Mouse (Mus musculus): ENCODE results near the gene Josd1. TPM values are rescaled to one million over a fixed set of nuclear protein-coding genes. Genes with fewer than 3 reads are reported as not detected.
"Not testable (repeated sequence)": the region's sequence is repeated elsewhere in the genome, so short reads cannot be mapped to it uniquely, and the experiment has no call there.

Josd1 gene
- total and polyA plus RNA-seq, 3 experiments: 30.1 to 48.3 (median 34.9) TPM

DNA sequence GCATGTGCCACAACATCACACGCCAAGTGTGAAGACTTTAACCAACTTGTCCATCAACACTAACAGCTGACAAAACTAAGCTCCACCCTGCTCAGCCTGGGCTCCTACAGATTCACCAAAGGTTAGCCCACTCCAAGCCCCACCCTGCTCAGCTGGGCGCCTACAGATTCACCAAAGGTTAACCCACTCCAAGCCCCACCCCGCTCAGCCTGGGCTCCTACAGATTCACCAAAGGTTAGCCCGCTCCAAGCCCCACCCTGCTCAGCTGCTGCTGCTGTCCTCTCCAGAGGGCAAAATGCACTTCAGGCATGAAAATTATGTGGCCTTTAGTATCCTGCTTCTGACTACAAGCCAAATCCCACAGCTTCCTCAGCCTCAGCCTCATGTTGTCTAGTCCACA is 5.7 kb downstream of the Josd1 start:
- H3K79me2 ChIP-seq (replicated peaks; ENCODE audit: control insufficient read depth, extremely low read depth, insufficient read depth, poor library complexity, severe bottlenecking): peaks cover 72% of the 10 kb centered on the region
- H3K4me1 ChIP-seq (ENCODE audit: control insufficient read depth in 1 of 2, insufficient read depth in 2 of 2): peaks cover 10 to 58% of the 10 kb centered on the region in 2 experiments
- no peaks in the 10 kb centered on the region for H3K27me3 ChIP-seq (replicated peaks)
- no peak overlapping the region for H3K4me3 ChIP-seq (replicated peaks in 1 of 3; ENCODE audit: low read depth in 2 of 3, low read length in 2 of 3, poor library complexity in 1 of 3)
- no peak for DNase-seq (ENCODE audit: extremely low read depth)
- dilution Hi-C loops (cut with MboI; ENCODE audit: extremely low pct_ligation_motif_present, extremely low pct_unique_long_range_greater_than_20kb, low sequenced_read_pairs): no loop called here
- in situ Hi-C loops (cut with MboI; ENCODE audit: low pct_ligation_motif_present, low pct_unique_long_range_greater_than_20kb, low sequenced_read_pairs): no loop called here
- no peak overlapping the region for H3K4me2 ChIP-seq (ENCODE audit: insufficient read depth, low read depth, poor library complexity, severe bottlenecking)
- H3K36me3 ChIP-seq (replicated peaks in 1 of 2; ENCODE audit: control insufficient read depth in 1 of 2, insufficient read depth in 1 of 2, low read length in 1 of 2): peaks cover 7 to 50% of the 10 kb centered on the region in 2 experiments
- H3K27ac ChIP-seq (ENCODE audit: insufficient read depth, low read depth): no peak overlapping the region
- TF ChIP-seq ELF1 (IDR thresholded peaks at IDR 0.05; ENCODE audit: low read depth, low read length): no peak
- no peaks in the 10 kb centered on the region for H3K9me3 ChIP-seq (replicated peaks; ENCODE audit: low read length)
- H3K9ac ChIP-seq (ENCODE audit: insufficient read depth, low read depth): no peak overlapping the region

DNA sequence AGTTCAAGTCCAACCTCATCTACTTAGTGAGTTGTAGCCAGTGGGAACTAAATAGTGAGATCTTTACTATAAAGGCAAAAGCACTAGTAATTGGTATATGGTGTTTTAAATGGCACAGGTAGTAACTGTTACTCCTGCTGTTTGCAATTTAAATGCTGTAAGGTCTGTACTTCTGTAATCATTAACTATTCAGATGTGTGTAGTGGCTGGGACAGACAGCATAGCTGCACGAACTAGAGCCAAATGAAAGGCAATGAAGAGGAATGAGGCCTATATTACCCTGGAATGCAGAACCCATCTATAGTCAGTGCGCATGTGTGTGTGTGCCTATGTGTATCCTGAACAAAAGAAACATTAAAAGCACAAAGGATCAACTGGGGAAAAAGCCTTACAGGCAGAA is 9.8 kb downstream of the Josd1 start:
- Histone ChIP-seq H3K79me2 (replicated peaks; ENCODE audit: control insufficient read depth, extremely low read depth, insufficient read depth, poor library complexity, severe bottlenecking) (peaks cover 35% of the 10 kb centered on the region), H3K9me3 (replicated peaks; ENCODE audit: low read length) (no peaks in the 10 kb centered on the region), H3K4me3 (replicated peaks in 1 of 3; ENCODE audit: low read depth in 2 of 3, low read length in 2 of 3, poor library complexity in 1 of 3) (no peak overlapping the region), H3K9ac (ENCODE audit: insufficient read depth, low read depth) (no peak overlapping the region), H3K27ac (ENCODE audit: insufficient read depth, low read depth) (no peak overlapping the region), H3K36me3 (replicated peaks in 1 of 2; ENCODE audit: control insufficient read depth in 1 of 2, insufficient read depth in 1 of 2, low read length in 1 of 2) (peaks cover 39 to 80% of the 10 kb centered on the region in 2 experiments), H3K4me2 (ENCODE audit: insufficient read depth, low read depth, poor library complexity, severe bottlenecking) (no peak overlapping the region), H3K27me3 (replicated peaks) (no peaks in the 10 kb centered on the region), H3K4me1 (ENCODE audit: control insufficient read depth in 1 of 2, insufficient read depth in 2 of 2) (peaks cover 3 to 29% of the 10 kb centered on the region in 2 experiments; a peak in 2 of 4 replicates)
- in situ Hi-C loops (cut with MboI; ENCODE audit: low pct_ligation_motif_present, low pct_unique_long_range_greater_than_20kb, low sequenced_read_pairs): no loop called here
- TF ChIP-seq USF1 (IDR thresholded peaks at IDR 0.05; ENCODE audit: low read depth, low read length) (no peak), ZC3H11A (IDR thresholded peaks at IDR 0.05; ENCODE audit: low read depth, low read length) (no peak), EP300 (IDR thresholded peaks at IDR 0.05; ENCODE audit: low read length) (no peak), SIN3A (IDR thresholded peaks at IDR 0.05; ENCODE audit: low read length) (no peak), HCFC1 (IDR thresholded peaks at IDR 0.05; ENCODE audit: low read depth, low read length) (no peak), JUN (IDR thresholded peaks at IDR 0.05; ENCODE audit: insufficient read depth, low read depth, low read length) (no peak), PAX5 (IDR thresholded peaks at IDR 0.05; ENCODE audit: low read length) (no peak), CHD1 (IDR thresholded peaks at IDR 0.05; ENCODE audit: low read depth, low read length) (no peak), CTCF (conservative IDR thresholded peaks at IDR 0.05 in 1 of 2, IDR thresholded peaks at IDR 0.05 in 1 of 2; ENCODE audit: low read depth in 2 of 2, low read length in 2 of 2) (no peak), RCOR1 (conservative IDR thresholded peaks at IDR 0.05; ENCODE audit: low read depth, low read length) (no peak), MXI1 (IDR thresholded peaks at IDR 0.05; ENCODE audit: low read depth, low read length) (no peak), MAX (IDR thresholded peaks at IDR 0.05; ENCODE audit: low read length) (no peak), KAT2A (IDR thresholded peaks at IDR 0.05; ENCODE audit: insufficient replicate concordance, low read length) (no peak), MAFK (IDR thresholded peaks at IDR 0.05; ENCODE audit: insufficient replicate concordance, low read length) (no peak), TCF12 (IDR thresholded peaks at IDR 0.05; ENCODE audit: low read depth, low read length) (no peak), USF2 (conservative IDR thresholded peaks at IDR 0.05; ENCODE audit: low read depth, low read length) (no peak)
- dilution Hi-C loops (cut with MboI; ENCODE audit: extremely low pct_ligation_motif_present, extremely low pct_unique_long_range_greater_than_20kb, low sequenced_read_pairs): no loop called here
- no peak for DNase-seq (ENCODE audit: extremely low read depth)

DNA sequence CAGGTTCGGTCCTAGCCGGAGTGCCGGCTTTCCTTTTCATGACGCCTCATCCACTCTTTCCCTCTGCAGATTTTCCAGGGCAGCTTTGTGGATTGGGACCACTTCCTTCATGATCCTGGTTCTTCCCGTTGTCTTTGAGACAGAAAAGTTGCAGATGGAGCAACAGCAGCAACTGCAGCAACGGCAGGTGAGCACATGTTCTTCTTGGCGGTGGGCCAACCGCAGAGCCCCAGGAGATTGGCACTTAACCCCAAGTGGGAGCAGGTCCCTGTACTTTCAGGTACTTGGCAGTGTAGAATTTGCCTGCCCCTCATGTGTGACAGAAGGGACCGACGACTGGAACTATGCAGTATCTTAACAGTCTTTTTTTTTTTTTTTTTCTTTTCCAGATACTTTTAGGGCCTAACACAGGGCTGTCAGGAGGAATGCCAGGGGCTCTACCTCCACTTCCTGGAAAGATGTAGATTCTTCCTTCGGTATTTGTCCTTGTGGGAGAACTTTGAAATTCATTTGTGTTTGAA is 15.8 kb downstream of the Josd1 start:
- peak overlapping the region; percentile 57 to 89 (median 62) for H3K4me3 ChIP-seq (replicated peaks in 1 of 3; ENCODE audit: low read depth in 2 of 3, low read length in 2 of 3, poor library complexity in 1 of 3)
- peak overlapping the region; percentile 96 for H3K4me2 ChIP-seq (ENCODE audit: insufficient read depth, low read depth, poor library complexity, severe bottlenecking)
- H3K79me2 ChIP-seq (replicated peaks; ENCODE audit: control insufficient read depth, extremely low read depth, insufficient read depth, poor library complexity, severe bottlenecking): peaks cover 21% of the 10 kb centered on the region
- dilution Hi-C loops (cut with MboI; ENCODE audit: extremely low pct_ligation_motif_present, extremely low pct_unique_long_range_greater_than_20kb, low sequenced_read_pairs); H3K27me3 ChIP-seq (replicated peaks); in situ Hi-C loops (cut with MboI; ENCODE audit: low pct_ligation_motif_present, low pct_unique_long_range_greater_than_20kb, low sequenced_read_pairs); H3K9me3 ChIP-seq (replicated peaks; ENCODE audit: low read length); H3K27ac ChIP-seq (ENCODE audit: insufficient read depth, low read depth); DNase-seq (ENCODE audit: extremely low read depth): not testable (repeated sequence)
- peak overlapping the region; percentile 46; the same call in 1 of the 2 replicates for H3K9ac ChIP-seq (ENCODE audit: insufficient read depth, low read depth)
- peaks cover 40 to 63% of the 10 kb centered on the region in 2 experiments for H3K36me3 ChIP-seq (replicated peaks in 1 of 2; ENCODE audit: control insufficient read depth in 1 of 2, insufficient read depth in 1 of 2, low read length in 1 of 2)
- peaks cover 2 to 24% of the 10 kb centered on the region in 2 experiments for H3K4me1 ChIP-seq (ENCODE audit: control insufficient read depth in 1 of 2, insufficient read depth in 2 of 2)

All from CH12.LX (cell line).